Mouse (Mus musculus): ENCODE results near the gene Opa1. TPM values are rescaled to one million over a fixed set of nuclear protein-coding genes. Genes with fewer than 3 reads are reported as not detected.

Opa1 gene
- polyA plus RNA-seq, 1 experiment from 2014 or later, result 51.4 TPM

DNA sequence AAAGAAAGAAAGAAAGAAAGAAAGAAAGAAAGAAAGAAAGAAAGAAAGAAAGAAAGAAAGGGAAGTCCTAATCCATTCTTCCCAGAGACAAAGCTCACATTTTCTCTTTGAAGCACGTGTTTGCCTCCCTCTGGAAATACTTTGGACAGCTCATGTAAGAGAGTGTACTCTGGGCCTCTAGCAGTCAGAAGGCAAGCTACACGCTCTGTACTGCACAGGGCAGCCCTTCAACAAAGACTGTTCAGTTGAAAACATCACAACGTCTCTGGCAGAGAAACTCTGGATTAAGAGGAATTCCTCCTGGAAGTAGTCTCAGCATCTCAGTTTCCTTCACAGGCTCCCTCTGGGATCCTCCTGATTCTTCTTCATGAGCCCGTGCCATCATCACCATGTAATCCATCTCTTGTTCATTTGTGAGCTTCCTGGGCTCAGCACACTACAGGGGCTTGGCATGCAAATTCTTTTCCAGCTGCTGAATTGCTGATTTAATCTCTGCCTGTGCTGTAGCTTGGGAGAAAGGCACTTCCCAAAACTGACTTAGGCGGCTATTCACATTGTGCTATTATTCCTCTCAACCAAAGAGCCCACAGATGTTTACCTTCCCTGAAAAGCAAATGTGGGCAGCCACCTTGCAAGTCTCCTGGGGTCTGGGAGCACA lies 114.0 kb downstream of the Opa1 start:
- H3K4me3 ChIP-seq, result no peak overlapping the region
- 44% methylated on average over 5 of the region's 5 CpGs for WGBS
- H3K9ac ChIP-seq, result no peak overlapping the region
- H3K27me3 ChIP-seq (replicated peaks), result no peaks in the 10 kb centered on the region
- peaks cover 15% of the 10 kb centered on the region for H3K4me1 ChIP-seq (replicated peaks)
- H3K4me2 ChIP-seq, result no peak overlapping the region
- no peak overlapping the region for H3K27ac ChIP-seq (ENCODE audit: poor library complexity, severe bottlenecking)
- no peak for ATAC-seq (ENCODE audit: insufficient number of reproducible peaks, low FRiP score)
- 0 out of 2 replicates have a peak, but pooled peaks cover 2% of the 10 kb centered on the region for H3K9me3 ChIP-seq (replicated peaks)
- H3K36me3 ChIP-seq, result no peaks in the 10 kb centered on the region

DNA sequence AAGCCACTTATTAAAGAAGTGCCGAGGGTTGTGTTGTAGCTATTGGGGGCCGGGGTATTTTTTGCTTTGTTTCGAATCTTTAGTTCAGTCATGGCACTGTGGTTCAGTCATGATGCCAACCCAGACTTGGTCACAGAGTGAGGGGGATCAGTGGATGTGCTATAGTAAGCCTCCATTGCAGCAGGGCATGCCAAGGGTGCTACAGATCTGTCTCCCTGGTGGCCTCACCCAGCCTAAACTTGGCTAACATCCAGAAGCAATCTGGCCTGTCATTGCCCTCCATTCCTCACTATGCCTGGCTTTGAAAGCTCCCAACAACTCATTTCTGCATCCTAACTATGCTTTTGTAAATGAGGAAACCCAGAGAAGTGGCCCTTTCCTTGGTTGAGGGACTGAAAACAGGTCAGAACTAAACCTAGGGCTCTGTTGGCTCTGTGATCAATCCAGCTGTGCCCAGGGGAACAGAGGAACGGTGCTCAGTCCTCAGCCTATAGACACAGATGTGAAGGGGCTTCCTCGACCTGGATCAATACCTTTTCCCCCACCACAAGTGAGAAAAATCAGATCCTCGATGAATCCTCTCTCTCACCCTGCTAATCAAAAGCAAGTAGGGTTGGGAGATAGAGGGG lies 114.8 kb downstream of the Opa1 start:
- ATAC-seq (ENCODE audit: insufficient number of reproducible peaks, low FRiP score), result no peak
- WGBS, result 58% methylated on average over 6 of the region's 6 CpGs

DNA sequence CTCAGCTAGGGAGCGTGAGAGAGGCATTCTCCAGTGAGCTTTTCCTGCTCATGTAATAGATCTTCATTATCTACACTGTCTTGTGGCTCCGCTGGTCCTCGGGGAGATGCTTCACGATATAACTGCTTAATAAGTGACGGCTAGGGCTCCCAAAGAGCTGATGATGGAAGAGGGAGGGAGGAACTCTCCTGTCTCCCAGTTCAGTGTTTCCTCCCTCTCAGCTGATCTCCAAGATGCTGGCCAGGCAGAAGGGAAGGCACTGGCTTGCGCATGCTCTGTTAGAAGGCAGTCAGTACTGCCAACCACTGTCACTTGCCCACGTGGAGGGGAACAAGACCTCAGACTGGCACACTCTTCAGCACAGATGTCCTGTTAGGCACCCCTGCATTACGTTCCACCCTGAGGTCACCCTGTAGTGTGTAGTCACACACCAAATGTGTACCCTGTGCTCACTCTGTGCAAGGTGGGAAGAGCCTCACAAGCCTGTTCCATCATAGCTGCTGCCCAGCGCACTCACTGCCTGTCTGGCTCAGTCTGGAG lies 115.4 kb downstream of the Opa1 start:
- Histone ChIP-seq H3K27ac (ENCODE audit: poor library complexity, severe bottlenecking) (no peak overlapping the region), H3K9me3 (replicated peaks) (peaks cover 10% of the 10 kb centered on the region), H3K4me1 (replicated peaks) (peaks cover 15% of the 10 kb centered on the region), H3K9ac (no peak overlapping the region), H3K4me3 (no peak overlapping the region), H3K4me2 (no peak overlapping the region), H3K27me3 (replicated peaks) (no peaks in the 10 kb centered on the region), H3K36me3 (no peaks in the 10 kb centered on the region)
- 59% methylated on average over 9 of the region's 9 CpGs for WGBS
- ATAC-seq (ENCODE audit: insufficient number of reproducible peaks, low FRiP score), result no peak; the same call in 1 of the 2 replicates

More for the DNA sequence above, 114.8 kb downstream of the Opa1 start:
- H3K36me3 ChIP-seq, result no peaks in the 10 kb centered on the region
- no peak overlapping the region for H3K4me3 ChIP-seq
- H3K27me3 ChIP-seq (replicated peaks), result no peaks in the 10 kb centered on the region
- H3K27ac ChIP-seq (ENCODE audit: poor library complexity, severe bottlenecking), result no peak overlapping the region
- H3K9ac ChIP-seq, result no peak overlapping the region
- H3K4me2 ChIP-seq, result no peak overlapping the region
- H3K4me1 ChIP-seq (replicated peaks), result peaks cover 15% of the 10 kb centered on the region
- H3K9me3 ChIP-seq (replicated peaks), result peaks cover 7% of the 10 kb centered on the region

Other genes with a start within 250 kb of the Opa1 start
- 0.04 TPM in 1 of 2 replicates, not detected in the other for gene Atp13a5, start 200.6 kb upstream of the Opa1 start, polyA plus RNA-seq (2016; fragmentation: Nextera tagmentation; extraction: Ambion mirVana)
- 0.05 TPM in 1 of 2 replicates, not detected in the other for gene Atp13a4, start 34.5 kb upstream of the Opa1 start, polyA plus RNA-seq (2016; fragmentation: Nextera tagmentation; extraction: Ambion mirVana)

Data from heart, embryonic 12.5 days (tissue).